Mouse (Mus musculus): ENCODE measurements around the gene Mrvi1. TPM values are rescaled to one million over a fixed set of nuclear protein-coding genes. Genes with fewer than 3 reads are reported as not detected.
A peak's percentile ranks its signal among the peaks of the same experiment; 100 is the strongest.

The Mrvi1 gene
- total and polyA plus RNA-seq, 3 experiments, result 0.11 TPM; not detected in 2

DNA sequence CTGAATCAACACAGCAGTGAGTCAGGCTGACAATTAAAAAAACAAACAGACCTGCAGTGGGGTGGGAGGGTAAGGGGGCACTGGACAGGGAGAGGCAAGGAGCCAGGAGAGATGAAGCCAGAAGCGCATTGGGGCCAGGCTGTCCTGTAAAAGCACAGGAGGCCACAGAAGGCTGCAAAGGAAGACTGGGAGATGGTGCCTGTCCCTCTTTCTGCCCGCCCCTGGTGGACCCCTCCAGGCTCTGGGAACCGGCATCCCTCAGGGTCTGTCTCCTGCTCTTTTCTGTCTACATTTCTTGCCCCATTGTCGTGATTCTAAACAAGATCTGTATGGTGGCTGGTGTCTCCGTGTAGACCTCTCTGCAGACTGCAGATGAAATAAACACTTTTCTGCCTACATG lies 33.5 kb upstream of the Mrvi1 start:
- Histone ChIP-seq H3K79me2 (replicated peaks; ENCODE audit: control insufficient read depth, extremely low read depth, insufficient read depth, poor library complexity, severe bottlenecking) (no peaks in the 10 kb centered on the region), H3K9me3 (replicated peaks; ENCODE audit: low read length) (no peaks in the 10 kb centered on the region), H3K27ac (ENCODE audit: insufficient read depth, low read depth) (no peak overlapping the region), H3K27me3 (replicated peaks) (peaks cover 6% of the 10 kb centered on the region), H3K36me3 (replicated peaks in 1 of 2; ENCODE audit: control insufficient read depth in 1 of 2, insufficient read depth in 1 of 2, low read length in 1 of 2) (no peaks in the 10 kb centered on the region), H3K4me3 (replicated peaks in 1 of 3; ENCODE audit: low read depth in 2 of 3, low read length in 2 of 3, poor library complexity in 1 of 3) (no peak overlapping the region), H3K4me1 (ENCODE audit: control insufficient read depth in 1 of 2, insufficient read depth in 2 of 2) (peaks cover 5 to 9% of the 10 kb centered on the region in 2 experiments), H3K9ac (ENCODE audit: insufficient read depth, low read depth) (no peak overlapping the region), H3K4me2 (ENCODE audit: insufficient read depth, low read depth, poor library complexity, severe bottlenecking) (no peak overlapping the region)
- in situ Hi-C loops (cut with MboI; ENCODE audit: low pct_ligation_motif_present, low pct_unique_long_range_greater_than_20kb, low sequenced_read_pairs) (loop anchor here (5.0 to 10.0 kb wide), 3 partner anchors 33 to 291 kb away; partner anchors contain the start of gene Mrvi1), dilution Hi-C loops (cut with MboI; ENCODE audit: extremely low pct_ligation_motif_present, extremely low pct_unique_long_range_greater_than_20kb, low sequenced_read_pairs) (no loop called here)
- TF ChIP-seq CHD1 (IDR thresholded peaks at IDR 0.05; ENCODE audit: low read depth, low read length) (no peak), JUND (conservative IDR thresholded peaks at IDR 0.05; ENCODE audit: low read depth, low read length) (no peak), MEF2A (IDR thresholded peaks at IDR 0.05; ENCODE audit: borderline replicate concordance, low read depth, low read length) (no peak), MAFK (IDR thresholded peaks at IDR 0.05; ENCODE audit: insufficient replicate concordance, low read length) (no peak), BHLHE40 (IDR thresholded peaks at IDR 0.05; ENCODE audit: low read depth, low read length) (no peak), CHD2 (IDR thresholded peaks at IDR 0.05; ENCODE audit: low read length) (no peak), ZC3H11A (IDR thresholded peaks at IDR 0.05; ENCODE audit: low read depth, low read length) (no peak), RCOR1 (conservative IDR thresholded peaks at IDR 0.05; ENCODE audit: low read depth, low read length) (no peak), MAZ (IDR thresholded peaks at IDR 0.05; ENCODE audit: low read depth, low read length) (no peak), NRF1 (IDR thresholded peaks at IDR 0.05; ENCODE audit: low read depth, low read length) (no peak), IRF4 (IDR thresholded peaks at IDR 0.05; ENCODE audit: low read depth, low read length) (no peak), SMC3 (IDR thresholded peaks at IDR 0.05; ENCODE audit: low read depth, low read length) (no peak), POLR2AphosphoS2 (IDR thresholded peaks at IDR 0.05; ENCODE audit: low read depth, low read length) (no peak)
- no peak for DNase-seq (ENCODE audit: extremely low read depth)

DNA sequence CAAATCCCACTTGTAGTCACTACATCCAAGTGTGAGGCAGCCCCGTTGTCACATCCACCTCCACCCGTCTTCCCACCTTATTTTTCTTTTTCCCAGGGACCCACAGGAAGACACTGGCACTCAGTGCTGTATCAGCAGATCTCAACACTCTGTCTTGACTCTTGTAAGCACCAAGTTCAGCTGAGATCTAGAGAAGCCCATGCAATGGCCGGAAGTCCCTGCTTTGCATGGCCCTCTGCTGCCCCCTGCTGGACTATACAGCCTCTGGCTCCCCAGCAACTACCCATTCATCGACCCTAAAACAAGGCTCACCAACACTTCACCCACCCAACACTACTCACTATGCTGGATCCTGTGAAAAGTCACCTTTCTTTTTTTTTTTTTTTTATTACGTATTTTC lies 32.6 kb upstream of the Mrvi1 start:
- DNase-seq (ENCODE audit: extremely low read depth), result peak; percentile 91
- peaks cover 5 to 9% of the 10 kb centered on the region in 2 experiments for H3K4me1 ChIP-seq (ENCODE audit: control insufficient read depth in 1 of 2, insufficient read depth in 2 of 2)
- peak overlapping the region; percentile 49; the same call in 1 of the 2 replicates for H3K9ac ChIP-seq (ENCODE audit: insufficient read depth, low read depth)
- H3K27me3 ChIP-seq (replicated peaks), result peaks cover 5% of the 10 kb centered on the region
- no peaks in the 10 kb centered on the region for H3K79me2 ChIP-seq (replicated peaks; ENCODE audit: control insufficient read depth, extremely low read depth, insufficient read depth, poor library complexity, severe bottlenecking)
- no peak overlapping the region for H3K4me2 ChIP-seq (ENCODE audit: insufficient read depth, low read depth, poor library complexity, severe bottlenecking)
- no peak overlapping the region for H3K4me3 ChIP-seq (replicated peaks in 1 of 3; ENCODE audit: low read depth in 2 of 3, low read length in 2 of 3, poor library complexity in 1 of 3)
- H3K27ac ChIP-seq (ENCODE audit: insufficient read depth, low read depth), result no peak overlapping the region
- H3K9me3 ChIP-seq (replicated peaks; ENCODE audit: low read length), result no peaks in the 10 kb centered on the region
- H3K36me3 ChIP-seq (replicated peaks in 1 of 2; ENCODE audit: control insufficient read depth in 1 of 2, insufficient read depth in 1 of 2, low read length in 1 of 2), result no peaks in the 10 kb centered on the region
- dilution Hi-C loops (cut with MboI; ENCODE audit: extremely low pct_ligation_motif_present, extremely low pct_unique_long_range_greater_than_20kb, low sequenced_read_pairs), result no loop called here
- in situ Hi-C loops (cut with MboI; ENCODE audit: low pct_ligation_motif_present, low pct_unique_long_range_greater_than_20kb, low sequenced_read_pairs), result loop anchor here (5.0 to 10.0 kb wide), 3 partner anchors 33 to 290 kb away; partner anchors contain the start of gene Mrvi1
- TF ChIP-seq MAFK (IDR thresholded peaks at IDR 0.05; ENCODE audit: insufficient replicate concordance, low read length) (peak; percentile 85), BHLHE40 (IDR thresholded peaks at IDR 0.05; ENCODE audit: low read depth, low read length) (no peak; the same call in 1 of the 2 replicates), NRF1 (IDR thresholded peaks at IDR 0.05; ENCODE audit: low read depth, low read length) (no peak), GABPA (IDR thresholded peaks at IDR 0.05; ENCODE audit: insufficient replicate concordance, low read depth, low read length) (no peak), RCOR1 (conservative IDR thresholded peaks at IDR 0.05; ENCODE audit: low read depth, low read length) (no peak), ZC3H11A (IDR thresholded peaks at IDR 0.05; ENCODE audit: low read depth, low read length) (peak; percentile 50), MYC (IDR thresholded peaks at IDR 0.05; ENCODE audit: low read depth, low read length) (no peak), POLR2AphosphoS2 (IDR thresholded peaks at IDR 0.05; ENCODE audit: low read depth, low read length) (no peak), RAD21 (IDR thresholded peaks at IDR 0.05; ENCODE audit: low read depth, low read length) (peak; percentile 96), MAZ (IDR thresholded peaks at IDR 0.05; ENCODE audit: low read depth, low read length) (no peak), HCFC1 (IDR thresholded peaks at IDR 0.05; ENCODE audit: low read depth, low read length) (peak; percentile 54), CHD2 (IDR thresholded peaks at IDR 0.05; ENCODE audit: low read length) (no peak), ZKSCAN1 (IDR thresholded peaks at IDR 0.05; ENCODE audit: borderline replicate concordance, low read depth, low read length) (no peak), JUND (conservative IDR thresholded peaks at IDR 0.05; ENCODE audit: low read depth, low read length) (no peak), MXI1 (IDR thresholded peaks at IDR 0.05; ENCODE audit: low read depth, low read length) (no peak), EP300 (IDR thresholded peaks at IDR 0.05; ENCODE audit: low read length) (no peak), ELF1 (IDR thresholded peaks at IDR 0.05; ENCODE audit: low read depth, low read length) (peak; percentile 83), NELFE (IDR thresholded peaks at IDR 0.05; ENCODE audit: low read depth, low read length) (no peak; the same call in 1 of the 2 replicates), POLR2A (IDR thresholded peaks at IDR 0.05; ENCODE audit: low read depth, low read length) (0 out of 2 replicates have a peak, but pooled peaks have one; percentile 21), PAX5 (IDR thresholded peaks at IDR 0.05; ENCODE audit: low read length) (no peak), SMC3 (IDR thresholded peaks at IDR 0.05; ENCODE audit: low read depth, low read length) (peak; percentile 88), JUN (IDR thresholded peaks at IDR 0.05; ENCODE audit: insufficient read depth, low read depth, low read length) (no peak), KAT2A (IDR thresholded peaks at IDR 0.05; ENCODE audit: insufficient replicate concordance, low read length) (no peak), CHD1 (IDR thresholded peaks at IDR 0.05; ENCODE audit: low read depth, low read length) (no peak), SIN3A (IDR thresholded peaks at IDR 0.05; ENCODE audit: low read length) (no peak), USF2 (conservative IDR thresholded peaks at IDR 0.05; ENCODE audit: low read depth, low read length) (no peak), MAX (IDR thresholded peaks at IDR 0.05; ENCODE audit: low read length) (no peak), IRF4 (IDR thresholded peaks at IDR 0.05; ENCODE audit: low read depth, low read length) (peak; percentile 42; the same call in 1 of the 2 replicates), UBTF (IDR thresholded peaks at IDR 0.05; ENCODE audit: low read depth, low read length) (no peak)

Measured in CH12.LX (cell line).